Comparison of ENCODE assay signal across 1 mouse cellular context in the genomic region with DNA sequence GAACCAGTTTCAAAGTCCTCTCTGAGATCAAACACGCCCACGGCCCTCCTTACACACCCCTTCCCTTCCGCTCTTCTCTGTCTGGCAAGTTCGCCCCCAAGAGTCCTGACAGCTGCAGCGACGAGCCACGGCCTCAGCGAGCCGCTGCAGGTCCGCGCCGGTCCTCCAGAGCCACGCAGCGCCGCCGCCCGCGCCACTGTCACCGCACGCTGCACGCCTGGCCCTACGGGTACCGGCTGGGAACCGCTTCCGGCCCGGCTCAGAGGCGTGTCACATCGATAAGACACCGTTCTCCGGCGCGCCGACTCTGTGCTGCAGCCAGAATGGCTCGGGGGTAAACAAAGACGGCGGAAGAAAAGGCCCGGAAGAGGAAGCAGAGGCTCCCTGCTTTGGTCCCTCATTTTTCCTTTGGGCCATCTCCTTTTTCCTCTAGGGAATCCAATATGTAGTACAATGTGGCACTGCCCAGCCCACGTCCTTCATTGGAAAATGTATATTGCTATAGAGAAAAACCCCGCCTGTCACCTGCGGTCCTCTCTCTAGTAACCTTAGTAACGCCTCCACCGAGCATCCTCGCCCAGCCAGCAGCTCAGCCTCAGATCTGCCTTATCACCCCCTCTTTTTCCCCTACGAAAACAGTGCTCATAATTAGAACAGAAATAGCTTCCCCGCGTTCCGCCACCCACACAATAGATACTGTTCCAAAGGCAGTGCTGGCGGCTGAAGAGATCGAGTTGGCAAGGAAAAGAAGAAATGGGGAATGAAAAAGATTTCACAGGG.
TF ChIP-seq lines count a peak whose summit lies in the region.

A gene (minus strand): TSS at position 252 of the 780 bp plus-strand sequence.

TF ChIP-seq in CH12.LX, 34 proteins besides CTCF, POLR2A, EP300 and RAD21 (continued from another document):
- TF ChIP-seq ZNF384 (IDR thresholded peaks at IDR 0.05; ENCODE audit: low read depth, low read length) (no peak), USF2 (conservative IDR thresholded peaks at IDR 0.05; ENCODE audit: low read depth, low read length) (no peak), PAX5 (IDR thresholded peaks at IDR 0.05; ENCODE audit: low read length) (no peak), RCOR1 (conservative IDR thresholded peaks at IDR 0.05; ENCODE audit: low read depth, low read length) (0 out of 2 replicates have a peak, but pooled peaks have one; percentile 18), NELFE (IDR thresholded peaks at IDR 0.05; ENCODE audit: low read depth, low read length) (peak; percentile 53; the same call in 1 of the 2 replicates), GABPA (IDR thresholded peaks at IDR 0.05; ENCODE audit: insufficient replicate concordance, low read depth, low read length) (peak; percentile 5; the same call in 1 of the 2 replicates), MAX (IDR thresholded peaks at IDR 0.05; ENCODE audit: low read length) (peak; percentile 72; the same call in 1 of the 2 replicates), USF1 (IDR thresholded peaks at IDR 0.05; ENCODE audit: low read depth, low read length) (no peak), ZC3H11A (IDR thresholded peaks at IDR 0.05; ENCODE audit: low read depth, low read length) (no peak), E2F4 (IDR thresholded peaks at IDR 0.05; ENCODE audit: insufficient replicate concordance, low read depth, low read length) (no peak), MEF2A (IDR thresholded peaks at IDR 0.05; ENCODE audit: borderline replicate concordance, low read depth, low read length) (peak; percentile 82), ZMIZ1 (IDR thresholded peaks at IDR 0.05; ENCODE audit: low read depth, low read length) (peak; percentile 58; the same call in 1 of the 2 replicates), HCFC1 (IDR thresholded peaks at IDR 0.05; ENCODE audit: low read depth, low read length) (peak; percentile 91), CHD1 (IDR thresholded peaks at IDR 0.05; ENCODE audit: low read depth, low read length) (no peak), KAT2A (IDR thresholded peaks at IDR 0.05; ENCODE audit: insufficient replicate concordance, low read length) (peak; percentile 73; the same call in 1 of the 2 replicates), IRF4 (IDR thresholded peaks at IDR 0.05; ENCODE audit: low read depth, low read length) (peak; percentile 63; the same call in 1 of the 2 replicates), NRF1 (IDR thresholded peaks at IDR 0.05; ENCODE audit: low read depth, low read length) (peak; percentile 7; the same call in 1 of the 2 replicates), JUN (IDR thresholded peaks at IDR 0.05; ENCODE audit: insufficient read depth, low read depth, low read length) (no peak), CHD2 (IDR thresholded peaks at IDR 0.05; ENCODE audit: low read length) (no peak), MYC (IDR thresholded peaks at IDR 0.05; ENCODE audit: low read depth, low read length) (peak; percentile 68; the same call in 1 of the 2 replicates), SIN3A (IDR thresholded peaks at IDR 0.05; ENCODE audit: low read length) (peak; percentile 79), ZKSCAN1 (IDR thresholded peaks at IDR 0.05; ENCODE audit: borderline replicate concordance, low read depth, low read length) (no peak), BHLHE40 (IDR thresholded peaks at IDR 0.05; ENCODE audit: low read depth, low read length) (peak; percentile 65), ETS1 (conservative IDR thresholded peaks at IDR 0.05; ENCODE audit: low read depth, low read length) (no peak; the same call in 1 of the 2 replicates), TCF12 (IDR thresholded peaks at IDR 0.05; ENCODE audit: low read depth, low read length) (peak; percentile 80), UBTF (IDR thresholded peaks at IDR 0.05; ENCODE audit: low read depth, low read length) (0 out of 2 replicates have a peak, but pooled peaks have one; percentile 67), MXI1 (IDR thresholded peaks at IDR 0.05; ENCODE audit: low read depth, low read length) (peak; percentile 92)
